Mouse (Mus musculus): ENCODE results near the gene Morf4l1.
A peak's percentile ranks its signal among the peaks of the same experiment; 100 is the strongest.
"Not testable (repeated sequence)": the region's sequence is repeated elsewhere in the genome, so short reads cannot be mapped to it uniquely, and the experiment has no call there.

Gene Morf4l1

GRCm38 (mm10) chr9:90060574-90060875, 54.0 kb downstream of the Morf4l1 start:
- no peak for DNase-seq (ENCODE audit: low spot score in 2 of 2)

GRCm38 (mm10) chr9:90059828-90060573, 54.6 kb downstream of the Morf4l1 start:
- DNase-seq (ENCODE audit: low spot score in 2 of 2): peak in 1 of 2 experiments; percentile 71

GRCm38 (mm10) chr9:90056716-90057115, 57.9 kb downstream of the Morf4l1 start:
- DNase-seq (ENCODE audit: low spot score in 2 of 2): no peak

GRCm38 (mm10) chr9:90055911-90056310, 58.7 kb downstream of the Morf4l1 start:
- no peak for DNase-seq (ENCODE audit: low spot score in 2 of 2)

- DNase-seq (ENCODE audit: low spot score in 2 of 2): no peak
Observed at GRCm38 (mm10) chr9:90055409-90055808, 59.2 kb downstream of the Morf4l1 start.

- peak; percentile 5 to 67 for DNase-seq (ENCODE audit: low spot score in 2 of 2)
Observed at GRCm38 (mm10) chr9:90054371-90055145, 60.0 kb downstream of the Morf4l1 start.

- no peak for DNase-seq (ENCODE audit: low spot score in 2 of 2)
Observed at GRCm38 (mm10) chr9:90053852-90054251, 60.7 kb downstream of the Morf4l1 start, which contains the start of gene Ctsh. Gene Ctsh (plus strand): TSS chr9:90054152.

GRCm38 (mm10) chr9:90047937-90048627, 66.5 kb downstream of the Morf4l1 start:
- DNase-seq (ENCODE audit: low spot score in 2 of 2): no peak

GRCm38 (mm10) chr9:90045191-90045590, 69.4 kb downstream of the Morf4l1 start:
- no peak for DNase-seq (ENCODE audit: low spot score in 2 of 2)

- not testable (repeated sequence) for DNase-seq (ENCODE audit: low spot score in 2 of 2)
Observed at GRCm38 (mm10) chr9:90042906-90043305, 71.7 kb downstream of the Morf4l1 start.
